Mouse (Mus musculus) layer of hippocampus, adult 9-10 months (tissue): ENCODE data around the gene Eif4b.

Source experiments
- DNase-seq: peaks from one replicate; pipeline ENCODE4 v3.0.0; 2022; ENCODE audit warnings: low spot score

The Eif4b gene

GRCm38 (mm10) chr15:102101672-102102541 is 28.3 kb downstream of the Eif4b start:
- no peak for DNase-seq

- DNase-seq, result no peak
These were observed 29.1 kb downstream of the Eif4b start for GRCm38 (mm10) chr15:102102548-102103121.

GRCm38 (mm10) chr15:102103371-102103946 is 29.9 kb downstream of the Eif4b start:
- DNase-seq, result no peak

- DNase-seq, result no peak
These were observed 30.5 kb downstream of the Eif4b start for GRCm38 (mm10) chr15:102103947-102104555.

- DNase-seq, result no peak
These were observed 31.8 kb downstream of the Eif4b start for GRCm38 (mm10) chr15:102105360-102105759.

- DNase-seq, result no peak
These were observed 32.5 kb downstream of the Eif4b start for GRCm38 (mm10) chr15:102105764-102106730.

GRCm38 (mm10) chr15:102106754-102107456 is 33.3 kb downstream of the Eif4b start:
- no peak for DNase-seq

- peak; percentile 66 for DNase-seq
These were observed 34.4 kb downstream of the Eif4b start for GRCm38 (mm10) chr15:102107689-102108573.

GRCm38 (mm10) chr15:102108651-102109525 is 35.3 kb downstream of the Eif4b start:
- peak; percentile 74 for DNase-seq

- no peak for DNase-seq
These were observed 36.7 kb downstream of the Eif4b start for GRCm38 (mm10) chr15:102110271-102110670.

GRCm38 (mm10) chr15:102110701-102111494 is 37.3 kb downstream of the Eif4b start:
- no peak for DNase-seq

GRCm38 (mm10) chr15:102111495-102111829 is 37.9 kb downstream of the Eif4b start:
- DNase-seq, result no peak

GRCm38 (mm10) chr15:102112181-102112580 is 38.6 kb downstream of the Eif4b start:
- no peak for DNase-seq

- DNase-seq, result no peak
These were observed 39.3 kb downstream of the Eif4b start for GRCm38 (mm10) chr15:102112827-102113226.

GRCm38 (mm10) chr15:102113674-102114073 is 40.1 kb downstream of the Eif4b start:
- DNase-seq, result no peak

- no peak for DNase-seq
These were observed 41.2 kb downstream of the Eif4b start for GRCm38 (mm10) chr15:102114651-102115260.

- DNase-seq, result no peak
These were observed 42.2 kb downstream of the Eif4b start for GRCm38 (mm10) chr15:102115731-102116231.
